Mouse (Mus musculus) embryo, embryonic 9.5 days (tissue): ENCODE measurements around the gene Gm11549.

Source experiments
- DNase-seq: peaks from one replicate; pipeline ENCODE4 v3.0.0-alpha.2; 2017; ENCODE audit errors: extremely low spot score

Gm11549 gene

DNA sequence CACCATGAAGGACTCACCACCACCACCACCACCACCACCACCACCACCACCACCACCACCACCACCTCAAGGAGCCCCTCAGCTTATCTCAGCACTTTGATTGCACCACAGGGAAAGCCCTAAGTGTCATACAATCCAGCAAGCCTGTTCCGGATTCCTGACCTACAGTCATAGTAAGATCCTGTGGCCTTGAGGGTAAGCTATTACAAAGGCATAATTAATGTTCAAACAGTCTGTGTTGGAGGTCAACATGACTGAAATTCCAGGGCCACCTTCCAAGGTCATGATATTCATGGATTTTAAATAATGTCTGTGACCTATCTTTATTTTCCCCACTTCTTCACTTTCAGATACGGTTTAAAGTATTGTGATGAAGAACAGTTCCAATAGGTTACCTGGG, 41.1 kb downstream of the Gm11549 start:
- no peak for DNase-seq

DNA sequence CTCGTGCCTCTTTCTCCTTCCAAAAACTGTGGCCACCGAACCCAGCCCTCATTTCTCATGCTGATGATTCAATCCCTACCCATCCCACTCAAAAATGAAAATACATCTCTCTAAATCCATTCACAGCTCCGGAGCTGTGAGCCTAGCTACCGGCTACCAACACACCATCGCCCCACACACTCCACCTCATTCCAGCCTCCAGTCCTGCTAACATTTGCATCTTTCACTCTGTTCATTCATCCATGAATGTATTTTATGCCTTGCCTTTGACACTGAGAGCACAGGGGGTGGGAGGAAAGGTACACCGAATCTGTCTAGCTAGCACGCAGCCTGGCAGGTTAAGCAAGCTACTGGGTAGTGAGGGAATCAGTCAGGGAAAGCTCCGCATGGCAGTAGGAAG, 42.8 kb downstream of the Gm11549 start:
- DNase-seq: no peak

DNA sequence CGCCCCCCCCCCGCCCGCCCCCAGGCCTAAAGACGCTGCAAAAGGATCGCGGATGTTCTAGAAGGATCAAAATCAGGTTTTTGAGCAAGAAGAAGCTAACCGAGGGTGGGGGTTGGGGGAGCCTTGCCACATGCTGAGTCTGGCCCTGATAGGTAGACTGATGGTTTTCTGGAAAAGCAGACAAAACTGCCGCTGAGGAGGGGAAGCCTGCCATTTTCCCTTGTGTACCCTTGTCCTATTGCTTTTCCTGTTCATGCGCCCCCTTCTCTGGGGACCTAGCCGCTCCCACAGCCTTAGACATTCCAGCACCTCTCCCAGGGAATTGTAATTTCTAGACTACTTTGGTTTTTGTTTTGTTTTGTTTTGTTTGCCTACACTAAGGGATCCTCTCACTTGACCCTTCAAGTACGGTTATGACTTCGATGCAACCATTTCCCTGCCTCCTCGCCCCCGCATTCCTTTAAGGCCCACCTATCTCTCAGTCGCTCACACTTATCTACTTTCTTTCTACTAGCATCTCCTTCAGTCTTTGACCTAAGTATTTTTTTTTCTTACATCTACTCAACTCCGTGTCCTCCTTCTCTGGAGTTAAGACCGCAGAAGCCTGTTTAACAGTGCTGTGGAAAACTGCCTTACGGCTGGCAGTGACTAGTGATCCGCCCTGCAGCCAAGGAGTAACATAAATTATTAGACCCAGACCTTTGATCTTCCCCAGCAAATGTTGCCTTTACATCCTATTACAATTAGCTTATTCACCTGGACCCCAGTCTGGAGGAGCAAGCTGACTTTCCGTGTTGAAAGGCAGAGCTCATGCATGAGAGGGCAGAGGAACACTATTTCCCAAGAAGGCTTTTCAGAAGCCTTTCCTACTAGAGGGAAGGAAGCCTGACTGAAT, 45.1 kb downstream of the Gm11549 start:
- DNase-seq: peak; percentile 7

DNA sequence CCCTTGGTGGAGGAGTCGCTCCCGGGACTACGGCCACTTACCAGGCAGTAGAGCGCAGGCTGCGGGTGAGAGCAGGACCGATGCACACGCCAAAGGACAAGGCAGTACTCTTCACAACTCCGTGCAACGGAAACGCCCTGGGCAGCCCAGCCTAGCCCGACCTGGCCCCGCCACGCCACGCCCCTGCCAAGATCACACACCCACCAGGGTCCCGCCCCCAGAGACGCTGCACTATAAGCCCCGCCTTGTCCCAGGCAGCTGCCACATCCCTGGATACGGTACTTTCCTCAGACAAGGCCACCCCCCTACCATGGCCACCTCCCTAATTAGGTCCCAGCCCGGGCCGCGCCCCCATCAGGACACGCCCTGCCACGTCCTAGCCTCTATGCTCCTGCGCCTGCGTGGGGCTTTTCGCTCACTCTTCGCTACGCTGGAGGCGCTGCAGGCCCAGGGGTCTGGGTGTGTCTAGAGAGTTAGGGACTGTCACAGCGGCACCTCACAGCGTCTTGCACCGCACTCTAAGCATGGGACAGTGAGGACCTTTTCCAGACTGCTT, 46.0 kb downstream of the Gm11549 start, which contains the start of the genes Anxa5 and 1810062G17Rik:
Gene Anxa5 (minus strand): TSS at position 363 of the 556 bp plus-strand sequence.
Gene 1810062G17Rik (plus strand): TSS at position 406 of the 556 bp plus-strand sequence.
- DNase-seq: peak; percentile 95

DNA sequence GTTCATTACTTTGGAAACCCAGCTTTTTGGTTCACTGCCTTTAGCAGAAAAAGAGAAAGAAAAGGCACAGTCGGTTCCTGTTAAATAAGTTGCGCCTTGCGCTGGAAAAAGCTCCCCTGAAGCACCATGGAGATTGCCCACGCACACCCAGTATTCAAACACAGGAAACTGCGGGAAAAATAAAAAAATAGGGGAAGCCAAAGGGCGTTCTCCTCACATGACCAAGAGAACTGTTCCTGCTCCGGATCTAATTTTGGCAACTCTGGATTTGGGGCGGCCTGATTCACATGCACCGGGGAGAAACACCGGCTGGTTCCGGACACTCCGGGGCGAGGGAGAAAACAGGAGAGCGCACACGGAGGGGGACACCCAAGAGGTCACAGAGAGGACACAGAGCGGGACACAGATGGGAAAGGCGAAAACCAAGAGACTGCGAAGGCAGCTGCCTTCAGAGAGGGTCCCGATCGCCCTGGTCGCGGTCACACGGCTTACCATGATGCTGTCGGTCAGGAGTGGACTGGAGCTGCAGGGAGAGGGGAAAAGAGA, 46.6 kb downstream of the Gm11549 start:
- DNase-seq: peak; percentile 5

DNA sequence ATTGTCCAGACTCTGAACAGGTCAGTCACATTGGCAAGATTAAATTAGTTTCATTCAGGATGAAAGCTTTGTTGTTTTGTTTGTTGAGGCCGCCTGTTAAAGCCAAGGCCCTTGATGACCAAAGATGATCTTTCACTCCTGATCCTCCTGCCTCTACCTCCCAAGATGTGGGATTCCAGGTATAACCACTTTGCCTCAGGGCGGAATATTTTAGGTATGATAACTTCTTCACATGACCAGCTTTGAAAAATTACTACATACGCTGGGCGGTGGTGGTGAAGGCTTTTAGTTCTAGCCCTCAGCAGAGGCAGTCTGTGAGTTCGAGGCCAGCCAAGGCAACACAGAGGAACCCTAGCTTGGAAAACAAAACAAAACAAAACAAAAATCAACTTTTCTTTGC, 47.2 kb downstream of the Gm11549 start:
- DNase-seq: no peak

DNA sequence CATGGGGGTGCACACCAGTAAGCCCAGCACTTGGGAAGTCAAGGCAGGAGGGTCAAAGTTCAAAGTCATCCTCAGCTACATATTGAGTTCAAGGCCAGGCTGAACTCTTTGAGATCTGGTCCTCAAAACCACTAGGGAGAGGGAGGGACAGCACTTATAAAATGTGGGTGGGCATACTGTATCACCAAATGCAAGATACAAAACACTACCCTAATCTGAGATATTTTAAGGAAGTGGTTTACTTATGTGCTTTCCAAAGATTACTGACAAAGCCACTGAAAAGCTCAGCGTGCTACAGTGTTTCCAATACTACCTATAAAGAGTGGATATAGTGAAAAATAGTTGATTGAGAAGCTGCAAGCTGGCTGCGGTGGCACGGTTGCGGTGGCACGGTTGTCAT, 48.4 kb downstream of the Gm11549 start:
- no peak for DNase-seq

DNA sequence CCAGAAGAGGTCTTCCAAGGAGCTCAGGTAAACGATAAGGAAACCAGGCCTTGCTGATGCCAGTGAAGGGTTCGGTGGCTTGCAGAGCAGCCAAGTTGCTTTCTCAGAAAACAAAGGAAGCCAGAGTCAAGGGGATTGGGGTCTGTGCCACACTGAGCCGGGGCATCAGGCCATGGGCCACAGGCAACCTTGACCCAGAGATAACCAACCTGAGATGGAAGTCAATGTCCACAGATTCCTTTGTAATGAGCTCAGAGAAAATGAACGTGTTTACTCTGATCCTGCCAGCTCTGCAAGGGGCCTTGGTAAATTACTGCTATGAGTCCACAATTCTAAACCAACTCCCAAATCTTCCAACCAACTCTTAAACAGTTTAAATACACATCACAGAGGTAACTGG, 49.8 kb downstream of the Gm11549 start:
- DNase-seq: no peak

DNA sequence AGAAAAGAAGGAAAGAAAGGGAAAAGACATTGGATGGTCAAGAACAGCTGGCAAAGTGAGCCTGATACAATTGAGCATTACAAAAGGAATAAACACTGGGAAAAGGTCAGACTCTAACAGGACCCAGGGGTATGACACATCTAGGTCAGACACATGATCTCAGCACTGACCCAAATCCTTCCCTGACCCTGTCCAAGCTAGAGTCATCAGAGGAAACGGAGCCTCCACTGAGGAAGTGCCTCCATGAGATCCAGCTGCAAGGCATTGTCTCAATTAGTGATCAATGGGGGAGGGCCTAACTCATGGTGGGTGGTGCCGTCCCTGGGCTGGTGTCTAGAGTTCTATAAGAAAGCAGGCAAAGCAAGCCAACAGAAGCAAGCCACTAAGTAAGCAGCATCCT, 52.7 kb downstream of the Gm11549 start:
- peak; percentile 8 for DNase-seq

DNA sequence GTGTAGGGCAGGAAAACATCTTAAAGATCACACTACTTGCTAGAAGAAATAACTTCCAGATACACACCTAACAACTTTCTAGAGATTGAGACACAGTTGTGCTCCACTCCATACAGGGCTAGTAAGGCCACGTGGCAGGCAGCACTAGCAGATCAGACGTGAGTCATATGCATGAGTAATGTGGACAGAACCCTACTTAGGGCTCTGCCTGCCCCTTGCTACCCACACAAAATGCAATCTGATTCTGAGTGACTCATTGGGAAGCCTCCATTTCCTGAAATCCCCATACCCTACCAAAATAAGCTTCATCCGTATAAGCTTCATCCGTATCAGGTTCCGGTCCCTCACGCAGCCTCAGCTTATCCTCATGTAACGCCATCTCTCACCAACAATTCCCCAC, 54.0 kb downstream of the Gm11549 start:
- DNase-seq: no peak

DNA sequence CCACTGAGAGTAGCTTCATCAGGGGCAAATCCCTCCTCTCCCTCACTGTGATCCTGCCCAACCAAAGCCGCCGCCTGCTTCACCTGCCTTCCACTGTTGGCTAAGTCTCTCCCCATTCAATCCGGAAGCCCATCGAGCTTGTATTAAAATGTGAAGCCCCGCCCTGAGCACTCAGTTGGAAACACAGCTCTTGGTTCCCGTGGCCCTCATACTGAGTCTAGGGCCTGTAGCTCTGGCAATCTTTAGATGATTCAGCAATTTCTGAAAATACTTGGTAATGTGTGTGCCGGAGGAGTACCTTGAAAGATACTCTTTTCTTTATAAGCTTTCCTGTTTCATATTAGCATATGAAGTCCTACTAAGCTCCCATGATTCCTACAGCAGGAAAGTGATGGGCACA, 56.1 kb downstream of the Gm11549 start:
- DNase-seq: no peak
